Mouse (Mus musculus) embryonic fibroblast, embryonic 13.5 days (primary cell): ENCODE measurements around the gene Bach2.

Experiments
- CTCF ChIP-seq: IDR thresholded peaks from 2 replicates; pipeline ENCODE4 v1.5.1; 2011; ENCODE audit warnings: mild to moderate bottlenecking, control low read depth, low read length, moderate library complexity, borderline replicate concordance; ENCODE audit not compliant: insufficient read depth
- POLR2A ChIP-seq: IDR thresholded peaks from 2 replicates; pipeline ENCODE4 v1.6.1; 2011; ENCODE audit warnings: low read depth, mild to moderate bottlenecking, control low read depth, low read length, moderate library complexity

GRCm38 (mm10) chr4:32246020-32246419, 7.4 kb downstream of the Bach2 start:
- no peak for TF ChIP-seq CTCF
- no peak for TF ChIP-seq POLR2A
